Mouse (Mus musculus): ENCODE data around the gene Dph5.
A peak's percentile ranks its signal among the peaks of the same experiment; 100 is the strongest.
"Not testable (repeated sequence)": the region's sequence is repeated elsewhere in the genome, so short reads cannot be mapped to it uniquely, and the experiment has no call there.

Gene Dph5

GRCm38 (mm10) chr3:115887427-115888309 is at the start of gene Dph5:
Gene Dph5 (plus strand): TSS chr3:115887837.
- peak; percentile 94 for DNase-seq

GRCm38 (mm10) chr3:115844566-115844965 is 43.1 kb upstream of the Dph5 start:
- peak; percentile 42 for DNase-seq

- no peak for DNase-seq
These were observed 42.5 kb upstream of the Dph5 start for GRCm38 (mm10) chr3:115845032-115845618.

GRCm38 (mm10) chr3:115845724-115846123 is 41.9 kb upstream of the Dph5 start:
- no peak for DNase-seq

- DNase-seq: no peak
These were observed 41.5 kb upstream of the Dph5 start for GRCm38 (mm10) chr3:115846153-115846552.

GRCm38 (mm10) chr3:115848686-115849480 is 38.8 kb upstream of the Dph5 start:
- no peak for DNase-seq

GRCm38 (mm10) chr3:115850946-115851345 is 36.7 kb upstream of the Dph5 start:
- no peak for DNase-seq

- no peak for DNase-seq
These were observed 32.9 kb upstream of the Dph5 start for GRCm38 (mm10) chr3:115854672-115855191.

GRCm38 (mm10) chr3:115855576-115855975 is 32.1 kb upstream of the Dph5 start:
- DNase-seq: peak; percentile 4

- DNase-seq: peak; percentile 16
These were observed 31.1 kb upstream of the Dph5 start for GRCm38 (mm10) chr3:115856484-115857022.

- no peak for DNase-seq
These were observed 30.2 kb upstream of the Dph5 start for GRCm38 (mm10) chr3:115857436-115857835.

- DNase-seq: no peak
These were observed 28.8 kb upstream of the Dph5 start for GRCm38 (mm10) chr3:115858822-115859221.

GRCm38 (mm10) chr3:115860780-115861179 is 26.9 kb upstream of the Dph5 start:
- DNase-seq: not testable (repeated sequence)

- no peak for DNase-seq
These were observed 24.1 kb upstream of the Dph5 start for GRCm38 (mm10) chr3:115863487-115863886.

- DNase-seq: no peak
These were observed 20.5 kb upstream of the Dph5 start for GRCm38 (mm10) chr3:115867150-115867549.

GRCm38 (mm10) chr3:115867901-115868300 is 19.7 kb upstream of the Dph5 start:
- DNase-seq: no peak

GRCm38 (mm10) chr3:115869360-115869759 is 18.3 kb upstream of the Dph5 start:
- DNase-seq: no peak

- no peak for DNase-seq
These were observed 12.1 kb upstream of the Dph5 start for GRCm38 (mm10) chr3:115875551-115875950.

GRCm38 (mm10) chr3:115877133-115877532 is 10.5 kb upstream of the Dph5 start:
- no peak for DNase-seq

- DNase-seq: no peak
These were observed 3.6 kb upstream of the Dph5 start for GRCm38 (mm10) chr3:115884086-115884485.

- no peak for DNase-seq
These were observed 871 bp downstream of the Dph5 start for GRCm38 (mm10) chr3:115888310-115889106.

GRCm38 (mm10) chr3:115892341-115892740 is 4.7 kb downstream of the Dph5 start:
- DNase-seq: no peak

Data from layer of hippocampus, adult 9-11 months (tissue).